Mouse (Mus musculus): ENCODE measurements around the gene Tbc1d8. TPM values are rescaled to one million over a fixed set of nuclear protein-coding genes. Genes with fewer than 3 reads are reported as not detected.

Tbc1d8 gene
- total RNA-seq, 2 experiments from 2014 or later, result 6.3 to 7.8 TPM

- DNase-seq, result no peak
- intact Hi-C loops (cut with DNase I), result no loop called here
Measured at GRCm38 (mm10) chr1:39482115-39482815, 3.7 kb upstream of the Tbc1d8 start.

GRCm38 (mm10) chr1:39479254-39479653 lies 699 bp upstream of the Tbc1d8 start:
- intact Hi-C loops (cut with DNase I), result no loop called here
- no peak for DNase-seq

GRCm38 (mm10) chr1:39478896-39479200 lies 293 bp upstream of the Tbc1d8 start:
- intact Hi-C loops (cut with DNase I), result no loop called here

GRCm38 (mm10) chr1:39477064-39477463 lies 1.5 kb downstream of the Tbc1d8 start:
- DNase-seq, result no peak
- intact Hi-C loops (cut with DNase I), result no loop called here

More at GRCm38 (mm10) chr1:39478896-39479200, 293 bp upstream of the Tbc1d8 start:
- DNase-seq, result no peak

GRCm38 (mm10) chr1:39476341-39476740 lies 2.2 kb downstream of the Tbc1d8 start:
- intact Hi-C loops (cut with DNase I), result no loop called here
- no peak for DNase-seq

- intact Hi-C loops (cut with DNase I), result no loop called here
- no peak for DNase-seq
Measured at GRCm38 (mm10) chr1:39474516-39474915, 4.0 kb downstream of the Tbc1d8 start.

GRCm38 (mm10) chr1:39471298-39471902 lies 7.2 kb downstream of the Tbc1d8 start:
- intact Hi-C loops (cut with DNase I), result no loop called here
- DNase-seq, result no peak

- no peak for DNase-seq
- intact Hi-C loops (cut with DNase I), result no loop called here
Measured at GRCm38 (mm10) chr1:39468982-39469381, 9.6 kb downstream of the Tbc1d8 start.

- DNase-seq, result no peak
- intact Hi-C loops (cut with DNase I), result no loop called here
Measured at GRCm38 (mm10) chr1:39466526-39466925, 12.0 kb downstream of the Tbc1d8 start.

- no peak for DNase-seq
- intact Hi-C loops (cut with DNase I), result no loop called here
Measured at GRCm38 (mm10) chr1:39464760-39465159, 13.8 kb downstream of the Tbc1d8 start.

- no peak for DNase-seq
- intact Hi-C loops (cut with DNase I), result no loop called here
Measured at GRCm38 (mm10) chr1:39462937-39463444, 15.6 kb downstream of the Tbc1d8 start.

- no peak for DNase-seq
- intact Hi-C loops (cut with DNase I), result no loop called here
Measured at GRCm38 (mm10) chr1:39462036-39462435, 16.5 kb downstream of the Tbc1d8 start.

- intact Hi-C loops (cut with DNase I), result no loop called here
- DNase-seq, result no peak
Measured at GRCm38 (mm10) chr1:39460495-39460894, 18.1 kb downstream of the Tbc1d8 start.

GRCm38 (mm10) chr1:39457887-39458874 lies 20.4 kb downstream of the Tbc1d8 start:
- intact Hi-C loops (cut with DNase I), result no loop called here

GRCm38 (mm10) chr1:39456421-39456853 lies 22.1 kb downstream of the Tbc1d8 start:
- no peak for DNase-seq
- intact Hi-C loops (cut with DNase I), result no loop called here

More at GRCm38 (mm10) chr1:39457887-39458874, 20.4 kb downstream of the Tbc1d8 start:
- DNase-seq, result peak in 1 of 2 experiments; percentile 50

- DNase-seq, result no peak
- intact Hi-C loops (cut with DNase I), result no loop called here
Measured at GRCm38 (mm10) chr1:39455350-39456023, 23.1 kb downstream of the Tbc1d8 start.

- DNase-seq, result no peak
- intact Hi-C loops (cut with DNase I), result no loop called here
Measured at GRCm38 (mm10) chr1:39454783-39455175, 23.8 kb downstream of the Tbc1d8 start.

GRCm38 (mm10) chr1:39454108-39454782 lies 24.3 kb downstream of the Tbc1d8 start:
- intact Hi-C loops (cut with DNase I), result no loop called here
- DNase-seq, result no peak

- intact Hi-C loops (cut with DNase I), result no loop called here
- no peak for DNase-seq
Measured at GRCm38 (mm10) chr1:39452203-39452602, 26.4 kb downstream of the Tbc1d8 start.
